Mouse (Mus musculus) lung, postnatal 4 days (tissue): ENCODE measurements around the gene Tex47.
A peak's percentile ranks its signal among the peaks of the same experiment; 100 is the strongest.

Experiments
- DNase-seq, 2 experiments: peaks; one replicate each; pipeline ENCODE4 v3.0.0; 2021

Tex47 gene

DNA sequence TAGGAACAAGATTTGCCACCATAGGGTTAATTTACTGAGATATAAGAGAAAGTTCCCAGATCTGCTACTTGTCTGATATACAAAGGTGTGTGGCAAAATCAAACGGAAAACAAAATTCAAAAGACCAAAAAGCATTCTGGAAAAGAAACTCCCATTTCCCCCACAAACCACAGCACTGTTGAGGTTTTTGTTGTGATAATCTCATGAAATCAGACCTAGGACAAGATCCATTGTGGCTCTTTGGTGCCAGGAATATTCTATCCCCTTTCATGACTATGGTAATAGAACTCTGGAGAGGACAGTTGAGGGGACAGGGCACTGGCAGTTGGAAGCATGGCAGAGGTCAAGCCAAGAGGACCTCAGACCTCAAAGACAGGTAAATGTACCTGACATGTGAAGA is at the start of gene Tex47:
Tex47 (plus strand) TSS at position 301 of the 400 bp plus-strand sequence.
- DNase-seq, result no peak

DNA sequence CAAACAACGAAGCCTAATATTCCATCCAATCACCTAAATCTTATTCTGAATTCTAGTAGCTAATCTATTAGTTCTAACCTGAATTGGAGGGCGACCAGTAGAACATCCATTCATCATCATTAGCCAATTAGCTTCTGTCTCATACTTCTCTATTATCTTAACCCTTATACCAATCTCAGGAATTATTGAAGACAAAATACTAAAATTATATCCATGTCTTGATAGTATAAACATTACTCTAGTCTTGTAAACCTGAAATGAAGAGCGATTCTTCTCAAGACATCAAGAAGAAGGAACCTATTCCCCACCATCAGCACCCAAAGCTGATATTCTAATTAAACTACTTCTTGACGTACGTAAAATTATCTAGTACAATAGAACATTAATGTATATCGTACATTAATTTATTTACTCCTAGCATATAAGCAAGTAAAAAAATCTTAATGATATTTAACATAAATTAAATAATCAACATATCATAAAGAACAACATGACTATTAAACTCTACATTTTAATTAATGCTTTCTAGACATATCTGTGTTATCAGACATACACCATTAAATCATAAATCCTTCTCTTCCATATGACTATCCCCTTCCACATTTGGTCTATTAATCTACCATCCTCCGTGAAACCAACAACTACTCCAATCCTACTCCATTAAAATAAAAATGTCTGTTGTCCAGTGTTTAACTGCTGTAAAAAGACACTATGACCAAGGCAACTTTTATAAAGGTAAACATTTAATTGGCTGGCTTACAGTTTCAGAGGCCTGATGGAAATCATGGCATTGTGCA is 27.1 kb upstream of the Tex47 start:
- DNase-seq, result no peak

DNA sequence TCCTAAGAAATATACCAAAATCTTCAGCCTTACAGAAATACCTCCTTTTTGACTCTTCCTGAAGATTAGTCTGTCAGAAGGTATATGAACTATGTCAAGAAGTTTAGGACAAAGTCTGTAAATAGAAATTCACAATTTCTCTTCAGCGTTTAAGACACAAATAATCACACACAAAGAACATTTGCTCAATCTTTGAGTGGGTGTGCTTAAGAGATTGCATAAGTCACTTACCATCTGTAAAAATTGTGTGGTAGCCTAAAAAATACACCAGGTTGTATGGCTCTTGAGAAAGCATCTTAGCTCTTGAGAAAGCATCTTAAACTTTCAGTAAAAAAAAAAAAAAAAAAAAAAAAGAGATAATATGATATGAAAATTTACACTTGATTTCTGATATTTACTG is 19.6 kb upstream of the Tex47 start:
- DNase-seq, result no peak

DNA sequence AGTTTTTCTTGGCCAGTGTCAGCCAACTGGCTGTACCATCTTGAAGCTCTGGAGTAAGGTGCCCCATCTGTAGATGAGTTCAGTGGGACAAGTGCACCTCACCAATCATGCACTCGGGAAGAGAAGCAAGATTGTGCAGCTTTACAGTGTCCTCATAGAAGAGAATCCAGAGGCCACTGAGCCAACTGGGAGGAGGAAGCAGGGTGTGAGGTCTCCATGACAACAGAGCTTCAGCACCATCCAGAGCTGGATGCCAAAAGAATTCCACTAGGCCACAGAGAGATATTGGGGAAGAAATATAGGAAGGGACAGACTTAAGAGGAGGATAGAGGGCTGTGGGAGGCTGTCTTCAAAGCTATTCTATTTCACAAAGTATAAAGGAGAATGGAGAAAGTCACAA is 950 bp upstream of the Tex47 start:
- no peak for DNase-seq

DNA sequence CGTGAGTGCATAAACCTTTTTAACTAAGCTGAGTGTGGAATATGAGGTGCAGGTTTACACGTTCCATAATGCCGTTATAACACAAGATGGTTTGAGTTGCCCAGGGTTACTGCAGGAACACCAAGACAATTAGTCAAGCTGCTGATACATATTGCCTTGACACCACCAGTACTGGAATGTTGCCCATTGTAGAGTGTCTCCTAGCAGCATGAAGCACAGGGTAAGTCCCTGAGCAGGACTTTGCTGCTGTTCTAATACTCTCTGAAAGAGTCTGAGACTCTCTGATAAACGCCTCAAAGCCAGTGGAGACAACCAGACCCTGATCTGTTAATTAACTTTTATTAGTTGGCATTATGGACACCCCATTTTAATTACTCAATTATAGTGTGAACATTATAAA is 21.7 kb downstream of the Tex47 start:
- no peak for DNase-seq

DNA sequence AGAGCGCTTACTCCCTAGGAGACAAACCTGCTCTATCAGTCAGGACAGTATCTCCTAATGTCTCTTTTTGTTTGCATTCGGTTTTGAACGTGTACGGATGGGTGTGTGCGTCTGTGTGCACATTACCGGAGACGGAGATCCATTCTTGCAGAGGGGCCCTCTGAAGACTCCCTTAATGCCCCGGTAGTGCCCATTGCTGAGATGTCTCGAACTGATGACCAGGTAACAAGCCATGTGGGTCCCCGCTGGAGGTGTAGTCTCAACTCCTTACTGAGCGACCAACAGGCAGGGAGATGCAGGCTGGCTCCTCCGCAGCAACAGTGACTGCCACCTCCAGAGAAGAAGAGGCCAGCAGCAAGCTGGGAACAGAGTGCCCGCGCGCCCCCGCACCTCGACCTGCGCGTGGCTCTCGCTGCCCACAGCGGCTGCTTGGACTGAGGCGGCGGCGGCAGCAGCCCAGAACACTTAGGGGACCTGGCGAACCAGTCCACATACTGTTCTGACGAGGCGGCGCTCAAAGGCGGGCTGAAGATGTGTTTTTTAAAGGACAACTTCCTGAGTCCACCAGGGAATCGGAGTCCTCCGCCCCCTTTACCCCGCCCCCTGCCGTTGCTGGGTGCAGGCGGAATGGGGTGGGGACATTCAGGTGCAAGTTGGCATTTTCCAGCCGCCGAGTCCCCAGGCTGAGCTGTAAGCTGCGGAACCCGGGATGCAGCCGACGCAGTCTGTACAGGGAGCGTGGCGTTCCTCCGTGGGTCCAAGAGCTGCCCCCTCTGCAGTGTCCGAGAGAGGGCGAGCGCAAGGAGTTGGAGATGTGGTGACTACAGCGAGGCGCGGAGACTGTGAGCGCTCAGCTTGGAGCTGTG is 40.5 kb downstream of the Tex47 start, which contains the start of gene Zfp804b:
Zfp804b (minus strand) TSS at position 612 of the 866 bp plus-strand sequence.
- peak; percentile 50 to 56 for DNase-seq

DNA sequence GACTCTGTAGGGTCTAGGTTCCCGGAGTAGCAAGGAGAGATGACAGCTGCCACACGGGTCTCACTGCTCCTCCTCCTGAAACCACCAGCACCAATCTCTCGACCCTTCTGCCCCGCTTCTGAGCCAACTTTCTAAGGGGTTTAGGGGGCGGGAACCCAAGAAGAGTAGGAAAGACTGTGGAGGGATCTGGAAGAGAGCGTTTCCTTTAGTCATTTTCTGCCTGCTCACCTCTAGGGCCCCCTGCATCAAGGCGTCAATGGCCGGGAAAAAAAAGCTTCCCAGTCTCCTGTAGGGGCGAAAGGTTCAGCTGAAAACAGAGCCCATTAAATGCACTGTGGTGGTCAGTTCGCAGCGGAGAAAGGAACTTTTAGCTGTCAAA is 41.1 kb downstream of the Tex47 start:
- DNase-seq, result no peak
